Mouse (Mus musculus) brain, embryonic 14.5 days (tissue): ENCODE measurements at regions not wholly inside any gene's neighbourhood (a gene's known extent, or its start where the extent isn't known, plus 50 kb on each side); places are given as distances from the start of the nearest gene placed in this dataset.

Source experiments
- CTCF ChIP-seq: fragments of 200-500 bp; IDR thresholded peaks from 2 replicates; pipeline ENCODE4 v1.5.1; 2012; ENCODE audit warnings: inconsistent platforms, mild to moderate bottlenecking, moderate library complexity, borderline replicate concordance; ENCODE audit not compliant: insufficient read depth, insufficient read length; ENCODE audit errors: extremely low read depth
- POLR2A ChIP-seq: fragments of 200-500 bp; IDR thresholded peaks from 2 replicates; pipeline ENCODE4 v1.6.1; 2012; ENCODE audit warnings: mild to moderate bottlenecking, inconsistent platforms, borderline replicate concordance; ENCODE audit not compliant: poor library complexity, insufficient read depth, insufficient read length, severe bottlenecking; ENCODE audit errors: extremely low read depth

- TF ChIP-seq CTCF: no peak
- no peak for TF ChIP-seq POLR2A
Observed at GRCm38 (mm10) chr10:24392066-24392465, 168.7 kb downstream of the Moxd1 start.
